Mouse (Mus musculus) urinary bladder, postnatal 14 days (tissue): ENCODE results near the gene Lefty2.
A peak's percentile ranks its signal among the peaks of the same experiment; 100 is the strongest.
"Not testable (repeated sequence)": the region's sequence is repeated elsewhere in the genome, so short reads cannot be mapped to it uniquely, and the experiment has no call there.

Experiments
- DNase-seq: peaks from one replicate; pipeline ENCODE4 v3.0.0; 2021; ENCODE audit warnings: low spot score

Gene Lefty2

GRCm38 (mm10) chr1:180934467-180935419 lies 41.8 kb downstream of the Lefty2 start, which contains the start of gene Lefty1:
TSS of gene Lefty1 (plus strand) at chr1:180935022.
- DNase-seq = no peak

GRCm38 (mm10) chr1:180936610-180937398 lies 43.9 kb downstream of the Lefty2 start:
- peak; percentile 46 for DNase-seq

- not testable (repeated sequence) for DNase-seq
Measured at GRCm38 (mm10) chr1:180937631-180938030, 44.7 kb downstream of the Lefty2 start.

GRCm38 (mm10) chr1:180938781-180939180 lies 45.9 kb downstream of the Lefty2 start:
- not testable (repeated sequence) for DNase-seq

- DNase-seq = no peak
Measured at GRCm38 (mm10) chr1:180940776-180941460, 48.0 kb downstream of the Lefty2 start.

GRCm38 (mm10) chr1:180941726-180942125 lies 48.8 kb downstream of the Lefty2 start:
- no peak for DNase-seq

GRCm38 (mm10) chr1:180942166-180943031 lies 49.5 kb downstream of the Lefty2 start, which contains the start of gene Tmem63a:
TSS of gene Tmem63a (plus strand) at chr1:180942344.
- peak; percentile 85 for DNase-seq

GRCm38 (mm10) chr1:180943032-180943644 lies 50.2 kb downstream of the Lefty2 start:
- no peak for DNase-seq

GRCm38 (mm10) chr1:180943896-180944295 lies 51.0 kb downstream of the Lefty2 start:
- DNase-seq = no peak

GRCm38 (mm10) chr1:180944553-180944952 lies 51.6 kb downstream of the Lefty2 start:
- no peak for DNase-seq

- DNase-seq = peak; percentile 72
Measured at GRCm38 (mm10) chr1:180945001-180945980, 52.4 kb downstream of the Lefty2 start.

- no peak for DNase-seq
Measured at GRCm38 (mm10) chr1:180946448-180946847, 53.5 kb downstream of the Lefty2 start.
